Mouse (Mus musculus) brain, embryonic 14.5 days (tissue): ENCODE measurements around the gene Pmel.

ENCODE experiments used
- CTCF ChIP-seq: fragments of 200-500 bp; IDR thresholded peaks from 2 replicates; pipeline ENCODE4 v1.5.1; 2012; ENCODE audit warnings: inconsistent platforms, mild to moderate bottlenecking, moderate library complexity, borderline replicate concordance; ENCODE audit not compliant: insufficient read depth, insufficient read length; ENCODE audit errors: extremely low read depth
- POLR2A ChIP-seq: fragments of 200-500 bp; IDR thresholded peaks from 2 replicates; pipeline ENCODE4 v1.6.1; 2012; ENCODE audit warnings: mild to moderate bottlenecking, inconsistent platforms, borderline replicate concordance; ENCODE audit not compliant: poor library complexity, insufficient read depth, insufficient read length, severe bottlenecking; ENCODE audit errors: extremely low read depth

GRCm38 (mm10) chr10:128662465-128662864 lies 41.5 kb upstream of the Pmel start:
- TF ChIP-seq POLR2A, result no peak
- no peak for TF ChIP-seq CTCF
